In genomic region chr2:25574136-25574535, GRCm38 (mm10) we compare ENCODE assay signal across 8 mouse cellular contexts. TPM values are rescaled to one million over a fixed set of nuclear protein-coding genes. Genes with fewer than 3 reads are reported as not detected.
DNase-seq lines count a peak whose midpoint lies in the region; ATAC-seq and TF ChIP-seq lines count a peak whose summit lies in the region.

No protein-coding gene starts in this region.

- TF ChIP-seq CTCF in C2C12 (IDR thresholded peaks at IDR 0.05; ENCODE audit: control insufficient read depth, insufficient read depth, insufficient read length), result no peak

- H3K4me1 ChIP-seq in heart, embryonic 14.5 days (ENCODE audit: control insufficient read depth in 2 of 2, insufficient read depth in 2 of 2, low read length in 2 of 2), result peaks cover 27 to 38% of the 10 kb centered on the region in 2 experiments
- H3K4me1 ChIP-seq in embryonic facial prominence, embryonic 14.5 days (ENCODE audit: control insufficient read depth, insufficient read depth, low read length), result peaks cover 28% of the 10 kb centered on the region
- H3K4me1 ChIP-seq in limb, embryonic 15.5 days, result peaks cover 52% of the 10 kb centered on the region

- H3ac ChIP-seq in C2C12 (ENCODE audit: control insufficient read depth, insufficient read length, low read depth), result peak overlapping the region; percentile 72

- 12% methylated on average over 11 of the region's 11 CpGs for WGBS in heart, embryonic 14.5 days
- 22% methylated on average over 11 of the region's 11 CpGs for WGBS in embryonic facial prominence, embryonic 14.5 days
- WGBS in limb, embryonic 15.5 days, result 15% methylated on average over 11 of the region's 11 CpGs

- peak overlapping the region in 1 of 2 experiments; percentile 84; a peak in 1 of 4 replicates for H3K27ac ChIP-seq in heart, embryonic 14.5 days (replicated peaks in 1 of 2; ENCODE audit: control insufficient read depth in 1 of 2, insufficient read depth in 1 of 2, low read depth in 2 of 2, low read length in 2 of 2)
- H3K27ac ChIP-seq in embryonic facial prominence, embryonic 14.5 days (replicated peaks; ENCODE audit: low read depth, low read length), result peak overlapping the region; percentile 92; the same call in 1 of the 2 replicates
- peak overlapping the region; percentile 95 for H3K27ac ChIP-seq in limb, embryonic 15.5 days

- H3K9ac ChIP-seq in heart, embryonic 14.5 days (ENCODE audit: low read length), result peak overlapping the region; percentile 69
- peak overlapping the region; percentile 71 for H3K9ac ChIP-seq in embryonic facial prominence, embryonic 14.5 days (ENCODE audit: low read depth, low read length)
- peak overlapping the region; percentile 51 for H3K9ac ChIP-seq in limb, embryonic 15.5 days

- peak overlapping the region; percentile 52 to 81 for H3K4me3 ChIP-seq in heart, embryonic 14.5 days (ENCODE audit: control insufficient read depth in 1 of 2, insufficient read depth in 1 of 2, low read depth in 1 of 2, low read length in 2 of 2)
- H3K4me3 ChIP-seq in C2C12 (ENCODE audit: insufficient read depth, poor library complexity, severe bottlenecking), result peak overlapping the region; percentile 49
- peak overlapping the region; percentile 67 for H3K4me3 ChIP-seq in embryonic facial prominence, embryonic 14.5 days (ENCODE audit: low read depth, low read length)
- H3K4me3 ChIP-seq in limb, embryonic 15.5 days, result peak overlapping the region; percentile 60

- no peak for ATAC-seq in heart, embryonic 14.5 days (ENCODE audit: insufficient number of reproducible peaks, insufficient read depth, low FRiP score, low read depth)
- no peak for ATAC-seq in embryonic facial prominence, embryonic 14.5 days (ENCODE audit: low read depth)
- ATAC-seq in limb, embryonic 15.5 days (ENCODE audit: insufficient number of reproducible peaks, low FRiP score, low TSS enrichment, low read depth), result no peak

- intact Hi-C loops in heart, postnatal 36 days (cut with DNase I), result no loop called here

- peaks cover 20% of the 10 kb centered on the region for H3K79me2 ChIP-seq in C2C12 (ENCODE audit: control insufficient read depth, insufficient read depth)

- peaks cover 3% of the 10 kb centered on the region for H3K79me3 ChIP-seq in C2C12 (ENCODE audit: low read depth)

- H3K4me2 ChIP-seq in heart, embryonic 14.5 days (ENCODE audit: low read length), result peak overlapping the region; percentile 70
- peak overlapping the region; percentile 91 for H3K4me2 ChIP-seq in embryonic facial prominence, embryonic 14.5 days (ENCODE audit: low read depth, low read length)
- H3K4me2 ChIP-seq in limb, embryonic 15.5 days, result peak overlapping the region; percentile 91

- peaks cover 28% of the 10 kb centered on the region for H3K36me3 ChIP-seq in heart, embryonic 14.5 days (ENCODE audit: control insufficient read depth, insufficient read depth, low read length)
- peaks cover 6% of the 10 kb centered on the region for H3K36me3 ChIP-seq in C2C12 (ENCODE audit: control insufficient read depth, insufficient read depth)
- peaks cover 28% of the 10 kb centered on the region for H3K36me3 ChIP-seq in embryonic facial prominence, embryonic 14.5 days (ENCODE audit: control insufficient read depth, insufficient read depth, low read length)
- peaks cover 27% of the 10 kb centered on the region for H3K36me3 ChIP-seq in limb, embryonic 15.5 days

- peaks cover 32% of the 10 kb centered on the region for H3K27me3 ChIP-seq in heart, embryonic 14.5 days (ENCODE audit: control insufficient read depth, insufficient read depth, low read length)
- H3K27me3 ChIP-seq in C2C12 (ENCODE audit: control insufficient read depth, insufficient read depth, insufficient read length), result no peaks in the 10 kb centered on the region
- peaks cover 31% of the 10 kb centered on the region for H3K27me3 ChIP-seq in embryonic facial prominence, embryonic 14.5 days (replicated peaks; ENCODE audit: control insufficient read depth, insufficient read depth, low read length)
- H3K27me3 ChIP-seq in limb, embryonic 15.5 days, result peaks cover 31% of the 10 kb centered on the region

- DNase-seq in heart, postnatal 36 days, result no peak
- DNase-seq in embryonic facial prominence, embryonic 14.5 days (ENCODE audit: low spot score), result no peak
- DNase-seq in natural killer cell, adult 2 months (ENCODE audit: low spot score in 2 of 2), result no peak
- no peak for DNase-seq in adrenal gland, adult (ENCODE audit: inconsistent age in 2 of 2, low spot score in 1 of 2)
- DNase-seq in urinary bladder, postnatal 4 days (ENCODE audit: low spot score in 2 of 2), result no peak

- H3K9me3 ChIP-seq in heart, embryonic 14.5 days (ENCODE audit: control insufficient read depth, low read length), result no peaks in the 10 kb centered on the region
- no peaks in the 10 kb centered on the region for H3K9me3 ChIP-seq in embryonic facial prominence, embryonic 14.5 days (ENCODE audit: control insufficient read depth, low read length)
- no peaks in the 10 kb centered on the region for H3K9me3 ChIP-seq in limb, embryonic 15.5 days

TF ChIP-seq in C2C12, 6 proteins besides CTCF, POLR2A, EP300 and RAD21:
- TF ChIP-seq MYOD1 (IDR thresholded peaks at IDR 0.05; ENCODE audit: control insufficient read depth, insufficient read length, low read depth) (no peak), MYOG (IDR thresholded peaks at IDR 0.05; ENCODE audit: control insufficient read depth, extremely low read depth, insufficient read length) (no peak), FOSL1 (IDR thresholded peaks at IDR 0.05; ENCODE audit: insufficient read depth, low read length, poor library complexity, severe bottlenecking) (no peak), CEBPB (IDR thresholded peaks at IDR 0.05; ENCODE audit: low read depth) (no peak), USF1 (IDR thresholded peaks at IDR 0.05; ENCODE audit: low read depth) (no peak), MAX (IDR thresholded peaks at IDR 0.05) (no peak)

RNA-seq across cellular contexts. Expression of gene Mamdc4, which starts 0.5 kb away (rescaled TPM):
- 1.4 and 1.9 TPM in 2 replicates for polyA plus RNA-seq in heart, embryonic 14.5 days (2014; fragmentation: Nextera tagmentation; extraction: Ambion mirVana)
- total RNA-seq in heart, postnatal 36 days (2021), result 1 to 10 TPM in 1 of 2 experiments, under 1 TPM in 1; 0.65 to 2.5 TPM
- 5.7 TPM for polyA plus RNA-seq in C2C12 (2012; fragmentation: generic; extraction: Trizol)
- polyA plus RNA-seq in embryonic facial prominence, embryonic 14.5 days (2014; fragmentation: Nextera tagmentation; extraction: Ambion mirVana), result 1.4 and 1.7 TPM in 2 replicates
- 0.81 and 6.0 TPM in 2 replicates for polyA plus RNA-seq in limb, embryonic 15.5 days (2015; fragmentation: Nextera tagmentation; extraction: Ambion mirVana)

RNA-seq across cellular contexts. Expression of gene Phpt1, which starts 0.9 kb away (rescaled TPM):
- polyA plus RNA-seq in heart, embryonic 14.5 days (2014; fragmentation: Nextera tagmentation; extraction: Ambion mirVana), result 240 and 250 TPM in 2 replicates
- 10 to 100 TPM; 64.1 to 67.4 TPM for total RNA-seq in heart, postnatal 36 days (2021)
- polyA plus RNA-seq in C2C12 (2012; fragmentation: generic; extraction: Trizol), result 94.2 TPM
- 148 and 160 TPM in 2 replicates for polyA plus RNA-seq in embryonic facial prominence, embryonic 14.5 days (2014; fragmentation: Nextera tagmentation; extraction: Ambion mirVana)
- polyA plus RNA-seq in limb, embryonic 15.5 days (2015; fragmentation: Nextera tagmentation; extraction: Ambion mirVana), result 129 and 139 TPM in 2 replicates

RNA-seq across cellular contexts. Expression of gene Ajm1, which starts 7.4 kb away (rescaled TPM):
- not detected in 2 replicates for polyA plus RNA-seq in heart, embryonic 14.5 days (2014; fragmentation: Nextera tagmentation; extraction: Ambion mirVana)
- total RNA-seq in heart, postnatal 36 days (2021), result under 1 TPM; 0.08 TPM
- polyA plus RNA-seq in C2C12 (2012; fragmentation: generic; extraction: Trizol), result 0.29 TPM
- 0.40 and 1.4 TPM in 2 replicates for polyA plus RNA-seq in embryonic facial prominence, embryonic 14.5 days (2014; fragmentation: Nextera tagmentation; extraction: Ambion mirVana)
- polyA plus RNA-seq in limb, embryonic 15.5 days (2015; fragmentation: Nextera tagmentation; extraction: Ambion mirVana), result 0.29 and 0.44 TPM in 2 replicates

RNA-seq across cellular contexts. Expression of gene Edf1, which starts 16.5 kb away (rescaled TPM):
- 279 and 319 TPM in 2 replicates for polyA plus RNA-seq in heart, embryonic 14.5 days (2014; fragmentation: Nextera tagmentation; extraction: Ambion mirVana)
- 100 to 1,000 TPM; 215 to 227 TPM for total RNA-seq in heart, postnatal 36 days (2021)
- 340 TPM for polyA plus RNA-seq in C2C12 (2012; fragmentation: generic; extraction: Trizol)
- polyA plus RNA-seq in embryonic facial prominence, embryonic 14.5 days (2014; fragmentation: Nextera tagmentation; extraction: Ambion mirVana), result 312 and 318 TPM in 2 replicates
- 388 and 396 TPM in 2 replicates for polyA plus RNA-seq in limb, embryonic 15.5 days (2015; fragmentation: Nextera tagmentation; extraction: Ambion mirVana)

RNA-seq across cellular contexts. Expression of gene Traf2, which starts 27.4 kb away (rescaled TPM):
- 19.1 and 19.8 TPM in 2 replicates for polyA plus RNA-seq in heart, embryonic 14.5 days (2014; fragmentation: Nextera tagmentation; extraction: Ambion mirVana)
- 10 to 100 TPM; 14.3 to 14.6 TPM for total RNA-seq in heart, postnatal 36 days (2021)
- 28.8 TPM for polyA plus RNA-seq in C2C12 (2012; fragmentation: generic; extraction: Trizol)
- polyA plus RNA-seq in embryonic facial prominence, embryonic 14.5 days (2014; fragmentation: Nextera tagmentation; extraction: Ambion mirVana), result 30.0 and 33.9 TPM in 2 replicates
- polyA plus RNA-seq in limb, embryonic 15.5 days (2015; fragmentation: Nextera tagmentation; extraction: Ambion mirVana), result 34.4 and 35.7 TPM in 2 replicates
